Mouse (Mus musculus) natural killer cell, adult 2 months (primary cell): Measurements from ENCODE around the gene Olfr1195.
"Not testable (repeated sequence)": the region's sequence is repeated elsewhere in the genome, so short reads cannot be mapped to it uniquely, and the experiment has no call there.

ENCODE experiments used
- DNase-seq, 2 experiments: peaks; one replicate each; pipeline ENCODE4 v3.0.0; 2022; ENCODE audit warnings: low spot score in 2 of 2

Olfr1195 gene

GRCm38 (mm10) chr2:88689087-88689486 lies at the start of gene Olfr1195:
Gene Olfr1195, minus strand, starts transcription at chr2:88689187.
- no peak for DNase-seq

DNA sequence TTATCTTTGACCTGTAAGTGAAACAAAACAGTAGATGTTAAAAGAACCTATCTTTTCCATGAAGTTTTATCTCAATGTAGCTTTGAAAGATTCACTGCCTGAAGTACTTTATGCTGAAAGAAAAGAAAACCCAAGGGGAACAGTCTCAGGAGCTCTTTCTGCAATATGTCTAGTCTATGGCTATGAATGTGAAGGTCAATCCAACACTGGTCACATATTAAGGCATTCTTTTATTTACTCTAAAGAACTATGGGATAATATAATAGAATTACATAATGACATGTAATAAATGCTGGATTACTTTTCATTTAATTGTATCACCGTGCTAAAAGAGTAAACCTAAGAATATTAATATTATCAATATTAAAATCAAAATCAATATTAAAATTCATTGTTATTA lies 43.3 kb upstream of the Olfr1195 start, which contains the start of gene Olfr1197:
TSS of gene Olfr1197 (minus strand) at position 101 of the 400 bp plus-strand sequence.
- no peak for DNase-seq

GRCm38 (mm10) chr2:88704497-88704896 lies 15.5 kb upstream of the Olfr1195 start, which contains the start of gene Olfr1196:
Gene Olfr1196, minus strand, starts transcription at chr2:88704597.
- no peak for DNase-seq

- DNase-seq: not testable (repeated sequence)
These were observed 13.7 kb downstream of the Olfr1195 start, which contains the start of gene Olfr1193 for GRCm38 (mm10) chr2:88675328-88675727. Gene Olfr1193, plus strand, starts transcription at chr2:88675628.

DNA sequence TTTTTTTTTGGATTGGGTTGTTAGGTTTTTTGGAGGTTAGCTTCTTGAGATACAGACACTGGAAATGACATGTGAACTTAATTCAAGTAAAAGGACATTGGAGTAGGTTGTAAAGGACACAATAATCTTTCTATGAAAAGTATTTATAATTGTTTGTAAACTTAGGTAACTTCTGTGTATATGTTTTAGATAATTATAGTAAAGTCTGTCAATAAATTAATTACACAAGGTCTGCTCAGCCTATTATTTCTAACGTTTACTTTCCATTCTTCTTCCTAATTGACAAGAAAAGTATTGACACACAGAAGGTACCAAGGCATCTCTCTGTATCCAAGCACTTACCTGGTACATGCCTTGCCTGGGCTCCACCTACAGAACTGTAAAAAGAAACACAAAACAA lies 40.8 kb downstream of the Olfr1195 start, which contains the start of gene Olfr1192-ps1:
TSS of gene Olfr1192-ps1 (plus strand) at position 301 of the 400 bp plus-strand sequence.
- no peak for DNase-seq

DNA sequence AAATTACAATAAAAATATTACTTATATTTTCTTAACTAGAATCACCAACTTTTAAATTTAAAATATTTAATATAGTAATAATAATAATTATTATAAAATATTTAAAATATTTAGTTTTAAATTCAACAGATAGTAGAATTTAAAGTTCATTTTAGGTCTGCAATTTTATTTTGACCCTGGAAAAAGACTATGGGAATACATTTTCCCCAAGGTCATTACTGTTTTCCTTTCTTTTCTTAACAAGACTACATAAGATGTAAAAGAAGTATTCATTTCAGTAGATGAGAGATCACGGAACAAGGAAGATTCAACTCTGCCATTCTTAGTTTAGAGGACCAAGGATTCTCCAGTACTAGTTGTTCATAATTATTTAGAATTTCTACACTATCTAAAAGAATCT lies 48.7 kb downstream of the Olfr1195 start, which contains the start of gene Olfr1191-ps1:
TSS of gene Olfr1191-ps1 (plus strand) at position 301 of the 400 bp plus-strand sequence.
- DNase-seq: not testable (repeated sequence)
